In genomic region chr9:62377897-62378296, GRCm38 (mm10) we compare ENCODE assay signal across 14 mouse cellular contexts.
"Had no signal": no experiment of that assay in that cellular context is flagged by ENCODE, and none has a peak within 500 bp of the region (broad histone marks: within the 10 kb centered on the region; RNA-seq: fewer than 3 reads in every experiment).

No protein-coding gene starts in this region.

- DNase-seq: kidney, adult 11 months; kidney, adult 8-10 months; kidney, postnatal 10 days; kidney, postnatal 36 days; liver, embryonic 13.5 days; lung, adult 2 months; lung, postnatal 14 days; lung, postnatal 4 days; midbrain, embryonic 14.5 days; thymus, adult 18-20 months; thymus, postnatal 36 days had no signal

- H3K9ac ChIP-seq: intestine, embryonic 15.5 days; kidney, embryonic 15.5 days; liver, embryonic 13.5 days had no signal

- H3K9me3 ChIP-seq: intestine, embryonic 15.5 days; kidney, embryonic 15.5 days; liver, embryonic 13.5 days had no signal

- H3K27me3 ChIP-seq: intestine, embryonic 15.5 days; kidney, embryonic 15.5 days; liver, embryonic 13.5 days had no signal

- H3K27ac ChIP-seq: intestine, embryonic 15.5 days; kidney, embryonic 15.5 days; liver, embryonic 13.5 days had no signal

- H3K4me3 ChIP-seq: intestine, embryonic 15.5 days; kidney, embryonic 15.5 days; liver, embryonic 13.5 days had no signal

- H3K4me2 ChIP-seq: intestine, embryonic 15.5 days; kidney, embryonic 15.5 days; liver, embryonic 13.5 days; midbrain, embryonic 11.5 days had no signal

- ATAC-seq: intestine, embryonic 15.5 days had no signal
